Mouse (Mus musculus) v-Abl transformed pro-B cells (cell line): ENCODE results near the gene Gm20509.

Source experiments
- in situ Hi-C, 2 experiments: fragments of 400-800 bp; cut with MboI; formaldehyde crosslinking; loops; one replicate each; pipeline ENCODE4 v1.15.1; 2025; ENCODE audit not compliant: unreplicated experiment in 2 of 2

Gene Gm20509

DNA sequence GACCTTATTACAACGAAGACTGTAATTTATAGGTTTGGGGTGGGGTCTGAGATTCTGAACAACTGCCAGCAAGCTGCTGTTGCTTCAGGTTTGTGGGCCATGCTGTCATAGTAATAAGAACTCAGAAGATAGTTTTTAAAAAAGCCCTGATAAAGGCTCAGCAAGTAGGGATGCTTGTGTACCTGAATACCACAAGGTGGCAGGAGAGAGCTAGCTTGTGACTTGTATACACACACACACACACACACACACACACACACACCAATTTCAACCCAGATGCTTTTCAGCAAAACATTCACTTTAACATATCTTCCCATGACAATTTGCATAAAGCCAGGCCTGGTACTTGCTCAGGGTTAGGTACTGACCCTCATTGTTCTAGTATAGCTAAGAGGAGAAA, 57.0 kb downstream of the Gm20509 start:
- in situ Hi-C loops = loop anchor here (25.0 kb wide), 2 partner anchors 828 to 1703 kb away; partner anchors contain the start of gene Onecut1 (in 2 of the 2)

DNA sequence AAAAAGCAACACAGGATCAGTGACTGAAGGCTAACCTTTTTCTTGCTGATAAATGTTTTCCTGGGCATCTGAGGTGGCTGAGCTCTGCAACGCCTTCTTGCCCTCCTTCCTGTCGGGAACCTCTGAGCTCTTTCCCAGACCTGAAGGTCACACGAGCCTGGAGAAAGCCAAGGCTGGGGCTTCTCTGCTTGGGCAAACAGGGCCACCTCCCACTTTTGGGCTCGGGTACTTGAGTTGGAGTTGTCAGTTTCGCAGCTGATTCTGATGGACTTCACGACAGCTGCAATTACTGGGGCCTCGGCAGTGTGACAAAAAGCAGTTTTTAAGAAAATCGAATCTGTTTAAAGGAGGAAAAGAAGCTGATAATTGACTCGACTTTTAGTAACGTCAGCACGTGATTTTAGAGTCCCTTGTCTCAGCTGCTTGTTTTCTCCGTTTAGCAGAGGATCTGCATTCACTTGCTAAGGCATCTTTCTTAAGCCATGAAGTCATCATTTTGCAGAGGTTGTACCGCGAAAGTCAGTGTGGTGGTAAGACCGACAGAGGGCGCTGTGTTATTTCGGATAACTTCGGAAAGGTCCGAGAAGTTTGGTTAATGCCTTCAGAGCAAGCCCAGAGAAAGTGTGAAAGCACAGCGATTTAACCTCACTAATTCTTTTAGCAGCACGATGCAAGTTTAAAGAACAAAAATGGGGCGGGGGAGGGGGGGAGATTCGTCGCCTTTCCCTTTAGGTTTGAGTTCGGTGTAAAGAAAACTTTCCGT, 60.5 kb downstream of the Gm20509 start:
- in situ Hi-C loops = loop anchor here (10.0 to 25.0 kb wide), 3 partner anchors 822 to 1700 kb away; partner anchors contain the start of gene Onecut1 (in 2 of the 2)

DNA sequence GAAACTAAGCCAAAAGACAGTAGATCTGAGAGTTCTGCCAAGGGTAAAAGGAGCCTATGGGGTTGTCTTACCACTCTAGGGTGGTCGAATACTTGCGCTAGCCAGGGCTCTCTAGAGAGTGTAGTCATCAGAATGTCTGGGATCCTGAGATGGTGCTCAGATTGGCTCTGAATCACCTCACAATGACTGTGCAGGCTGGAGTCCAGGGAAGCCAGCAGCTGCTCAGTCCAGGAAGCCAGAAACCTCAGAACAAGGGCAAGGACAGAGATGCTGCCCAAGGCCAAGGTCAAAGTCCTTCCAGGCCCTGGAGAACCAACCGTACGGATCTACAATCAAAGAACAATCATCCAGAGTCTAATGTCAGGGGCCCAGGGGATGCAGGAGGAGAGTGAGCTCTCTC, 63.4 kb downstream of the Gm20509 start:
- in situ Hi-C loops = loop anchor here (10.0 to 25.0 kb wide), 3 partner anchors 819 to 1697 kb away; partner anchors contain the start of gene Onecut1 (in 2 of the 2)
